Mouse (Mus musculus) embryonic fibroblast, embryonic 13.5 days (primary cell): ENCODE data around the gene Il17rd.

Source experiments
- CTCF ChIP-seq: IDR thresholded peaks from 2 replicates; pipeline ENCODE4 v1.5.1; 2011; ENCODE audit warnings: mild to moderate bottlenecking, control low read depth, low read length, moderate library complexity, borderline replicate concordance; ENCODE audit not compliant: insufficient read depth
- POLR2A ChIP-seq: IDR thresholded peaks from 2 replicates; pipeline ENCODE4 v1.6.1; 2011; ENCODE audit warnings: low read depth, mild to moderate bottlenecking, control low read depth, low read length, moderate library complexity

DNA sequence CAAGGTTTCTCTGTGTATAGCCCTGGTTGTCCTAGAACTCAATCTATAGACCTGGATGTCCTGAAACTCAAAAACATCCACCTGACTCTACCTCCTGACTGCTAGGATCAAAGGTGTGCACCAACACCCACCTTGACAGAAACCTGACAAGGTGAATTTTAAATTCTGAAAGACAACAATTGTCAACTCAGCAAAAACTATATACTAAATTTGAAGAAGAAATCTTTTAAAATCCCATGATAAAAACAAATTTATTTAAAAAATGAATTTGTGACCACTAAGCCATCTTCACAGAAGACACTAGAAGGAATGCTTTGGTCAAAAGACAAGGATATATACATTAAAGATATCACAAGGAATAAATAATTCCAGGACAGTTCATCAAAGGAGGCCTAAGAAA is 42.5 kb upstream of the Il17rd start:
- TF ChIP-seq CTCF: no peak
- no peak for TF ChIP-seq POLR2A
